Mouse (Mus musculus) heart, adult 18-20 months (tissue): Measurements from ENCODE around the gene Chchd3. TPM values are rescaled to one million over a fixed set of nuclear protein-coding genes. Genes with fewer than 3 reads are reported as not detected.

Source experiments
- DNase-seq, 2 experiments: peaks; one replicate each; pipeline ENCODE4 v3.0.0; 2021 to 2022; ENCODE audit warnings: mixed read lengths in 1 of 2
- total RNA-seq, 2 experiments: library from RNA; stranded (reverse); gene quantifications; 2 replicates each; pipeline ENCODE4 v1.2.3; 2021

The Chchd3 gene
- total RNA-seq, 2 experiments from 2014 or later, result 480 to 545 TPM

DNA sequence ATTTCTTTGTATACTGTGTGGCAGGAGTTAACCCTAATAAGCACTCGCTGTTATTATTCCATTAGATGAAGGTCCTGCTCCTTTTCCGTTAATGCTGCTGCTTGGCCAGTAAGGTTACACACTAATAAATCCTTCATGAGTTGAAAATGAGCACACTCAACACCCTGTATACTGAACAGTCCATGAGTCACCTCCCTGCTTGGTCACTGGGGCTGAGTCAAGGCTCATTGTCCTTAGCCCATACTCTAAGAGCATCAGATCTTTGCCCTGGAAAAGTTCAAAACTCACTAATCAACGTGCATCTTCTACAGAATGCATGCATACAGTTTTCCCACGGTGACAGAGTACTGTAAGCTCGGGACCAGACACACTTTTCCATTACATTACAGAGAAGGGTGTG is 124.5 kb downstream of the Chchd3 start:
- DNase-seq, result no peak

DNA sequence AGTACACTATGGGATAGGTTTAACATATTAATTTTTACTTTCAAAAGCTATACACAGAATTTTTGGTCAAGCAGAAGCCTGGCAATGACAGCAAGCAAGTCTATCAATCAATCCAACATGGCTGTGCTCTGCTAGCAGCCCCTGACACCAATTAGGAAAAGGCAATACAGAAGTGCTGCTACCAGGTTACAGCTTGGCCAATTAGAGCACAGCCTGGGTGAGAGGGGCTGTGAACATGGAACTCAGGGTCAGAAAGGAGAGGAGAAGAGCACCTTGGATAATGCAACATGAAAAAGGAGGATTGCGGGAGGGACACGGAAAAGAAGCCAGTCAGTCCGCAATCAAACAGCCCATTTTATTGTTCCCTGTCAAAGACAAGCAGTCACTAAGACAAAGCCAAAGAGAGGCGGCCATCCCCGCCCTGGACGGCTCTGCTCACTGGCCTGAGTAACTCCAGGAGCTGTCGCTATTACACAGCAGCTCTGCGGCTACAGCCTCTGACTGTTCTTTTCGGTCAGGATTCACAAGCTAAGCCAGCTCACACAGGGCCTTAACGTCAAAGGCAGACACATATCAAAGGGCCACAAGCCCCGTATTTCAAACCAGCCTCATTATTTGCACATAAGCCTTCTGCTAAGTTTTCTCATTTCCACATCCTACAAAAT is 128.8 kb downstream of the Chchd3 start:
- no peak for DNase-seq

DNA sequence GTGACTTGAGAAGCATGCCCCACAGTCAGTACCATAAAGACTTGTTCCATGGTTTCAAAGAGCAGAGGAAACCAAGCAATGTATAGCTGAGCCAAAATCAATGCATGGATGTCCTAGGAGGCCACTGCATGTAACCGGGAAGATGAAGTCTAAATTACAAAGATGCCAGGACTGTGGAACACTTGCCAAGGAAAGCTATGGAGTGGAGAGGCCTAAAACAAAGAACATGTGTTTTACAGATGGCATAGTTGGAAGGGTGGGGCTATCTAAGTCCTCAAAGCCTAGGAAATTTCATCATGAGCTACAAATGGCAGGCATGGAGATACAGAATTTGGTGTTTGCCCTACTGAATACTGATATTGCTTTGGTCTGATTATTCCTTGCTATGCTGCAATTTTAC is 137.7 kb downstream of the Chchd3 start:
- no peak for DNase-seq

DNA sequence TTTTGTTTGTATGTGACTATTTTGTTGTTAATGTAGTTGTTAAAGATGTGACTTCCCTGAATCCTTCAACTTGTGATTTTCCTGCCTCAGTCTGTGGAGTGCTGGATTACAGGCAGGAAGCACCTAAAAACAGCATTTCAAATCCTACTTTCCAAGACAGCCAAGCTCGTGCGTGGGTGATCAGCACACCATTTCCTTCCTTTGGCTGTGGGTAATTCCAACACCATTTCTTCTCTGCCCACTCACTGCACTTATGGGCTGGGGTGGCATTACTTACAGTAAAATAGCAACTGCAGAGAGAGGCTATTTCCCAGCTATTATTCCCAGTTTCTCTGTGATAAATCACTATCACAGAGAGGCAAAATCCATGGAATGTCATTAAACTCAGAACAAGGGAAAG is 140.0 kb downstream of the Chchd3 start:
- DNase-seq, result no peak

DNA sequence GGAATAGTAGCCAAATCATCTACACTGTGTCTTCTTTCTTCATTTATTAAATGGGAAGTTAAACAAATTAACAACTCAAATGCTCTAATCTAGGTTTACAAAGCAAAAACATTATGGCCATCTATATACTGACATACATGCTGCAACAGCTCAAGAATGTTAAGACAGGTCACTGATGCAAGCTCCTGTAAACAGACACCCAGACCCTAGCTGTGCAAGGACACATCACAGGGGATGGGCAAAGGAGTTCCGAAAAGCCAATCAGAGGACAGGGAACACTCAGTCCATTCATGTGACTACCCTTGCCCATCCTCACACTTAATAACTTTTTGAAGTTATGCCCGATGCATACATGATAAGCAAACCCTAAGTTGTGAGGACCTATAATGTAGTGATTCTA is 149.4 kb downstream of the Chchd3 start:
- DNase-seq, result no peak

DNA sequence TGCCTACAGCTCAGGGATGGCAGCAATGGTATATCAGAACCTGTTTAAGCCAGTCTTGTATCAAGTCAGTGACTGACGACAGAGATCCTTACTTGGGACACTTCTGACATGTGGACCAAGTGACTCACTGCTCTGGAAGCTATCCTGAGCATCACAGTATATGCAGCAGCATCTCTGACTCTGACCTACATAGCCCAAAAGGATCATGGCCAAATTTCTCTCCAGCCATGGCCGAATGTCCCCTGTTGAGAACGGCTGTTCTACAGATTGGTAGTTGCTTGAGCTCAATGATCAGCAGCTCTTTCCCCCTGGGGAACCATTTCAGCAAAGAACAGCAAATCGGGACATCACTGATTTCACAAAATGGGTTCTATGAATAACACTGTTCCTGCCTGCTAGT is 161.0 kb downstream of the Chchd3 start:
- no peak for DNase-seq

DNA sequence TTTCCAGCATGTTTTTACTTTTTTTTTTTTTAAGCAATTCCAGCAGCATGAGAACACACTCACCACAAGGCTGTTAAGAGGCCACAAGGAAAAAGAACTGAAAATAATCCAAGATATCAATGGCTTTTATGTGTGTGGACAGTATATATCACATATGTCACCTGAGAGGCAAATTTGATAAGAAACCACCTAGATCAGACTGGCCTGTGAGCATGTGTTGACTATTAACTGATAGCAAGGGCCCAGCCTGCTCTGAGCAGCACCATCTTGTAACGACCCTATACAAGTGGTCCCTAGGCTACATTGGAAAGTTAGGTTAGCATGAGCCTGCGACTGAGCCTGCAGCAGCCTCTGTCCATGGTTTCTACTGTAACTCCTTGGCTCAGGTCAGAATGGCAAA is 166.0 kb downstream of the Chchd3 start:
- DNase-seq, result no peak

DNA sequence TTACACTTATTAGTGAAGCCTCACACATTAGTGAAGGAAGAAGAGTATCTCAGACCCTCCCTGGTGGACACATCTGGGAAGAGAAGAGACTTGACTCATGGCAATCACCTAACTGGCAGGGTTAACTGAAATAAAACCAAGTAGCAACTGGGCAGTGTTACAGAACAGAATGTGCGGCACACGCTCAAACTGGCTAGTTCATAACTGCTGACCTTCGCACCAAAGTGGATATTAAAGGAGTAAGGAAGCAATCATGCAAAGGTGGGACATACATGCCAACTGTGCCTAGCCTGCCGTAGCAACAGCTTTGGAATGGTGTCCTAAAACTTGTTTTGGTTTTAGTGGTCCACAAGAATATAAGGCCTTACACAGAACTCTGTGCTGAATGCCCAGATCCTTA is 169.3 kb downstream of the Chchd3 start:
- DNase-seq, result peak in 1 of 2 experiments; percentile 9

DNA sequence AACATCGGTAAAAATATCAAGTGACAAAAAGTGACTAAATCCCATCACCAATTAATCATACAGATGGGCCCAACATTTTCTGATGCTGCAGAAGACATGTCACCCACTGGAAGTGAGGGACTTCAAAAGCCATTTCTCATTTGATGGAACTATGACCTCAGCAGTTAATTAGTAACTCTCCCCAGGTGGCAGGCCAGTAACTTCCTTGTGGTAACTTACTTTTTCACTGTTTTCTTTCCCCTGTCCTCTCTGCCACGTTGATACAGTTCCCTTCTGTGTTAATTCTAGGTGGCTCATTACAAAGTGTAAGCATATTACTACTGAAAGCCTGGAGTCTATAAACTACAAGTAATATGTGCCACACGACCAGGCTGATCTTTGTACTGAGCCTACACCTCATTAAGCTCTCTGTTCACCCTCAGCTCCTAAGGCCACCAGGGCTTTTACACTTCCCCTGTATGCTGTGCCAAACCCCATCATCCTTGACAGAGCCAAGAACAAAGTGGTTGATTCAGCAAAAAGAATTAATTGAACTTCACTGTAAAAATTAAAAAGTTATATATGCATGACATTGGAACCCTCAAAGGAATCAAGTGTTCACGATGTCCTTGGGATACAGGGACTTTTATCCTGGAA is 171.0 kb downstream of the Chchd3 start:
- no peak for DNase-seq

DNA sequence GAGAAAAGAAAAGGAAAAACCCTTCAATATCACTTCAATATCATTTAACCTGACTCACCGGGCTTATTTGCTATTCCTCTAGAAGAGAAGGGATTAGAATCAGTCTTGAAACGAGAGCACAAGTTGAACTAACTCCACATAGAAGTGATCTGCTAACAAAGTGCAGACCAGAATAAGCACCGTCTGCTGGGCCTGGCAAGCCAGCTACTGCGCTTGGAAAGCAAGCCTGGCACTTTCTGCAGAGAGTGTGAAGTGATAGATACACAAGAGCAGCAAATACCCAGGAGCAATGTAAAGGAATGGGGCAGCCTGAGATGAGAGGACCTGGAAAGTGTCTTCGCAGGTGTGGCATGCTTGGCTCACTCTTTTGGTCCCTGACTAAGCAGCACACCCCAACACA is 181.5 kb downstream of the Chchd3 start:
- peak in 1 of 2 experiments; percentile 12 for DNase-seq

DNA sequence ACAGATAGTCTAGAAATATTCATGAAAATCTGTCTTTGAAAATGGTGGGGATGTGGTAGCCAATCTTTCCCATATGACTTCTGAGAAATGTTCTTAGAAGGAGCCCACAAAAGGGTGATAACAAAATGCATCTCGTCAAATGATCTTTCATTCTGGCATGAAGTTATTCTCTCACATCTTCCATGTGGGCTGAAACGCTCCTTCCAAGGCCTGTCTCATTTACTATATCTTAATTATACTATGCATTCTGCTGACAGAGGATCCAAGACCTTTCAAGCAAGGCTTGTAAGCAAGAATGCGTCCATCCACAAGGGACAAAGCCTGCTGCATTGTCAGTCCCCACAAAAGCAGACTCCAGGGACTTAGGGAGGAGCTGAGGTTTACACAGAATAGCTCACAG is 185.9 kb downstream of the Chchd3 start:
- no peak for DNase-seq

DNA sequence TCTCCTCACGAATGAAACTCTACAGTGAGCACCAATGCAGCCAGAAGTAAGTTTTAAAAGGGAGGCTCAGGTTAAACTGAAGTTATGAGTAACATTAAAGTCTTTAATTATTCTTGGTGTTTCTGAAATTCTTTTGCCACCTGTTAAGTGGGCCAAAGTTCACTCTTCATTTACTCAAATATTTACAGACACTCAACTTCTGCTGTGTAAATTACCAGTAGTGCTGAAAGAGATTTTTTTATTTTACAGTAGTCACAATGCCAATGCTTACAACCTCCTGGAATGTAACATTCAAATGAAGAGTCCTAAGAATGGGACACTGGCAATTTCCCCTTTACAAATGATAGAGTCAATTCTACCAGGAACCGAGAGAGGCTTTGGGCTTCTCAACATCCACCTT is 187.3 kb downstream of the Chchd3 start:
- no peak for DNase-seq

DNA sequence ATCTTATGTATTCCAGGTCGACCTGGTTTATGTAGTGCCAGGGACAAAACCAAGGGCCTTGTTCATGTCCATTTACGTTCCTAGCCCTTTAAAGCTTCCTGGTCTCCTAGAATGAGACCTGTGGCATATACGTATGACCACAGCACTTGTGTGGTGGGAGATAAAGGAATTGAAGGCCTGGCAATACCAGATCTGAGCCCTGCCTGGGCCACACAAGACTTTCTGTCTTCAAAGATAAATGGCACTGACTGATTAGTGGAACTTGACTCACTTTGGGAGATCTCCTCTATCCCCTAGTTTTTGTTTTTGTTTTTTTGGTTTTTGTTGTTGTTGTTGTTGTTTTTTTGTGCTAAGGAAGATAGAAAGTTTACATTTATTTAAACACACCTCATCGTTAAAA is 209.1 kb downstream of the Chchd3 start:
- no peak for DNase-seq

DNA sequence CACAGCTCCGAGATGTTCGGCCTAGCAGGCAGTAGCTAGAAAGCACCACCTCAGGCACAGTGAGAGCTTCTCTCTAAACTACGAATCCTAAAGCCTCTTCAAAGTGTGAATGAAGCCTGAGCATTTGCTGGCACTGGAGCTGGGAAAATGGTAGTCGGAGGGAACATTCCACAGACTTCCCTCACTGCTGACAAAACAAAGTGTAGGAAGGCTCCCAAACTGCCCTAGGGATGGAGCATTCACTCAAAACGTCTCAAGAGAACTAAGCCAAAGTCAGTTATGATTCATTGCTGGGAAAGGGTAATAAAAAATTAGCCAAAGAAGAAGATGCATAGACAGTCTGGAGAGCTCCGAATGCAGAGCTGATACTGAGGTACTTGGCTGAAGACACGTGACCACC is 211.1 kb downstream of the Chchd3 start:
- no peak for DNase-seq

DNA sequence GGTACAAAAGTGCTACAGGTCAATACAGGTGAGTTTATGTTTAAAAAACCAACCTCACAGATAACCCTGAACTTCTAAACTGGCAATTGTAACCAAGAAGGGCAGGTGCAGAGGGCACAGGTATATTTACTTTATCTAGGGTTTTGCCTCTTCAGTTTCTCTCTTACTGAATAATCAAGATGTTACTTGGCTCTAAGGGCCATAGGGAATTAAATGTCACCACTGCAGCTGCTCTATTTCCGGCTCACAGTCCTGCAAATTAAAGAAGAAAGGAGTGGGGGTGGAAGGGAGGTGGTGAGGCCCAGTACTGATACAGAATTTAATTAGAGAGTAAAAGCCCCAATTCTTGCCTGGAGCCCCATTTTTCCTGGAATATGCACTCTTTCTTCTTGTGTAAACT is 214.6 kb downstream of the Chchd3 start:
- DNase-seq, result no peak

DNA sequence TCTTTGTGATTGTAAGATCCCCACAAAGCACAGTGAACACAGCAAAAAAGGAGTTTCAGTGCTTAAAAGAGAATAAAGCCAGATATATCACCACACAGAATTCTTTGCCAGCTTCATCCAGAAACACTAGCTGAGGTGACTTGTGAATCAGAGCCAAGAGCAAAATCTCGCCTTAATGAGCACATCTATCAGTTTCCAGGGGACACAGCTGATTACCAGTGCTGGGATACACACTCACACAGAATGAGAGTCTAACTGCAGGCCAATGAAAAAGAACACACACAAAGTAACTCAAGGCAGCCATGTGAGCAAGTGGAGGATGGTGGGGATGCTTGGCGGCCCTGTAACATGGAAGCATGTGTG is 222.1 kb downstream of the Chchd3 start:
- DNase-seq, result no peak

DNA sequence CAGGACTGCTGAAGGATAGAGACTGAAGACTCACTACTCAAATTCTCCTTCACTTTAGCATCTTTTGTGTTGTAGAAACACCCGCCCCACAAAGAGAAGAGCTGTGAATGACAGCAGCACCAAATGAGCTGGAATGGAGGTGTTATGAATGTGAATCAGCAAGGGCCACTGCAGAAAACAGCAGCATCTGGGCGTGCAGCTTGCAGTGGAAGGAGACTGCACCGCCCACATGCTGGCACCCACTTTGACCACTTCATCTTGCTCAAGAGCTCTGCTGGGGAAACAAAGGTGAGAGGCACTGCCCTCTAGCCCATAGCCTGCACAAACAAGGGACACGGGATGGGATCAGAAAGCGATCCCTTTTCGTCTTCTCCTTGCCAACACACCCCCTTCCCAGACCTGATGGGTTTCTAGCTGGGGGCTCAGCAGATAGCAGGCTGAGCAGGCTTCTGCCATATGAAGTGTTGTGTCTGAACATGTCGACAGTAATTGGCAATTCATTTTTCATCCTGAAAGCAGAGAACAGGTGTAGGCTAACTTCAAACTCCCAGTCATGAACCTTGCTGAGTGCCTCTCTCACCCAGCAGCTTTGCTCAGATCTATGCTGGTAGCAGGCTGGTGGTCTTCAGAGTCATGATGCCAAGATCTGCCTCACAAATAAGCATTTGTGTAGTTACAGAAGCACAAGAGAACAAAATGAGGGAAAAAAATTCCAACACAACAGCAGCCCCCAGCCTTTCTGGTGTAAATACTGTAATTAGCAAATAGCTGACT is 222.7 kb downstream of the Chchd3 start:
- no peak for DNase-seq

DNA sequence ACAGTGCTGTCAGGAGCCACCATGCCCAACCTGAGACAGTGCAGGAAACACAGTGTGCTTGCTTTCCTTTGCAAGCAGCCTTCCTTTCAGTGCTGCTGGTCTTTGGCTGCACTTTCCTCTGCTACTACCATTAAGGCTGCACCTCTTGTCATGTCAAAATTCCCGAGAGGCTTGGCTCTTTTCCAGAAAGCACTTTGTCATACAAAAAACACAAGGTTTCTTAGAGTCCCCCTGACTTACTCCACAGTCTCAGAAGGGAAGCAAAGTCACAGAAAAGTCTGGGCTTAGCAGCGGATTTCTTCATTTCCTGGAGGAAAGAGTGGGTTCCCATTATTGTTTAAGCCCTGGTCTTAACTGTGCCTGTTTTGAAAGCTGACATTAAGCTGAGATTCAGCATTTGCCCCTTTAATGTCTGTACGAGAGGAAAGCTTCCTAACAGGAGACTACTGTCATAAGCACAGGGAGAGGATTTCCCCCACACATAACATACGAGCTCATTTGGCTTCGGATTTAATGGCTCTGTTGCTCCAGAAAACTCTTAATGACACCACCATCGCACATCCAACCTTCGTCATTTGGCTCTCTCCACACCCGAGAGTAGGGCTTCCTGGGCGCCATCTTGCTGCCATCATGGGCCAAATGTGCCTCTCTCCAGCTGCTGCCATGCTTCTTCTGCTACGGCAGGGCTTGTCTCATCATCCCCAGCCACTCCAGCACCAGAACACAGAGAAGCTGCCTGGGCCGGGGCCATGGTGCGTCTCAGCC is 236.0 kb downstream of the Chchd3 start:
- DNase-seq, result no peak

DNA sequence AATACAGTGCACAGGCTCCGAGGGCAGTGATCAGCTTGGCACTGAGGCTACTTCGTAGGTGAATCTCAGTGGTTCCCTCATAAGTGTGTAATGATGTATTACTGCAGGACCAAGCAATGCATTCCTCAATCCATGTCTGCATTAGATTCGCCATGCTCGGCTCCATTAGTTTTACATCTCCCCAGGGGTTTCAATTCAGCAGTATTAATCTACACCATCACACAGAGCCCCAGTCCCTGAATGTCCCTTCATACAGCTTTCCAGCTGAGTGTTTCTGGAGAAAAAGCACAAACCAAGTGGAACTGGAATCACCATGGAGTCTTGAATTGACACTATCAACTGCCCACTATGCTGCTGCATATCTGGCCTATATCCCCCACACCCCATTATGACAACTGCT is 241.1 kb downstream of the Chchd3 start:
- no peak for DNase-seq

DNA sequence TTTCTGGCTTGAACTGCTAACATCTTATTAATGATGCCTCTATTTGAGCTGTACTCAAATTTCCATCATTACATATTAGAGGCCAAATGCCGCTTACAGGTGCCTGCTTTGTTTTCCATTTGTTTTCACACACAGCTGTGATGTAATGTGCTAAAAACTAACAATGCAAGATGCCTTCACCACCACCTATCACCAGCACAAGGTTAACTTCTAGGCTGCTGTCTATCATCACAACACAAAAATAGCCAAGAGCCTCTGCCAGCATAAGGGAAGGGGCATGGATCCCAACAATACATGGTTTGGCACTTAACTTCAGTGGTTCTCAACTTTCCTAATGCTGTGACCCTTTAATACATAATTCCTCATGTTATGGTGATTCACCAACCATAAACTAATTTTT is 251.3 kb downstream of the Chchd3 start:
- DNase-seq, result peak; percentile 39 to 41

DNA sequence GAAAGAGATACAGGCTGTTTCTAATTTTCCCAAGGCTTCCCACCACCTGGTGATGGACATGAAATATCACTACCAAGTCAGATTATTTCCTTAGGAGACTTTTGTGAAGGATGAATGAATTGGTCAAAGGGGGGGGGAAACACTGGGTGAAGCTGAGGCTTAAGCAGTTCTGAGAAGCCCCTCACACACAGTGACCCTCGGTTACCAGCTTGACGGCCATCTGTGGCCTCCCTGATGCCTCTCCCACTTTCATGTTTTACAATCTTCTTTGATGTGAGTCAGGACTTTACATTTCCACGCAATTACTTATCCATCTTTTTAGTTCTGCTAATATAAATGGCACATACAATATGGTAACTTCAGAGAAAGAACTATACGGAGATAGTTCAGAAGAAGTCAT is 252.3 kb downstream of the Chchd3 start:
- no peak for DNase-seq

DNA sequence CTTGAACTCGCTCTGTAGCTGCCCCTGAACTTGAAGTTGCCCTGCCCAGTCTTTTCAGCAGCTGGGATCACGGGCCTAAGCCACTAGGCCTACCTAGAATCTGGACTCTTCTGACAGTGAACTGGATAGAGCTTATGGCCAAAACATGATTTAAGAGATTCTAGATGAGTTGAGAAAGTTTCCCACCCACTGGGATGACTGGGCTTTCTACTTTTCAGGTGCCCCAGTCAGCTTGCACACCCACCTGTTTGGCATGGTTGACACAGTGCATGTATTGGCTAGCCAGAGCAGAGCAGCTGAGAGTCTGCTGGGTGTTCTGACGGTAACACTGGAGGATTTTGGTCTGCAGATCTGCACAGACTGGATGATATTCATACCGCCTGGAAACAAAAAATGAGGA is 256.4 kb downstream of the Chchd3 start:
- no peak for DNase-seq

DNA sequence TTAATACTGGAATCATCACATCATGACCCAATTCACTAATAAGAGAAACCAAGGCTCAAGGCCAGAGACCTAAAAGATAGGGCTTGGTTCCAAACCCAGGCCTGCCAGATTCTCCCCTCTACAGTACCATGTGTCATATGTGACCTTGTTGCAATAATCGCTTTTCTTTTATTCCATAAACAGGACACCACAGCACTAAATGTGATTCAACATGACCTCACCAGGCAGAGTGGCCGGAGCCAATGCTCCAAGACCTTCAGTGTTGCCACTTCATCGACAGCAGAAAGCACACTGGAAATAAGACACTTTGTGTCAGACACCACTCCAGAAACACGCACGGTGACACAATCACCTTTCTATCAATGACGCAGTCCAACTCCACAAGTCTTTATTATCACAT is 258.3 kb downstream of the Chchd3 start:
- DNase-seq, result peak; percentile 45 to 48
